Mouse (Mus musculus) lung, adult 18-20 months (tissue): ENCODE results near the gene Fam71b.

Experiments
- DNase-seq, 2 experiments: peaks; one replicate each; pipeline ENCODE4 v3.0.0; 2022; ENCODE audit warnings: mixed read lengths in 2 of 2

Fam71b gene

GRCm38 (mm10) chr11:46396167-46396859, at the start of gene Fam71b:
Gene Fam71b, plus strand, starts transcription at chr11:46396559.
- DNase-seq = no peak

DNA sequence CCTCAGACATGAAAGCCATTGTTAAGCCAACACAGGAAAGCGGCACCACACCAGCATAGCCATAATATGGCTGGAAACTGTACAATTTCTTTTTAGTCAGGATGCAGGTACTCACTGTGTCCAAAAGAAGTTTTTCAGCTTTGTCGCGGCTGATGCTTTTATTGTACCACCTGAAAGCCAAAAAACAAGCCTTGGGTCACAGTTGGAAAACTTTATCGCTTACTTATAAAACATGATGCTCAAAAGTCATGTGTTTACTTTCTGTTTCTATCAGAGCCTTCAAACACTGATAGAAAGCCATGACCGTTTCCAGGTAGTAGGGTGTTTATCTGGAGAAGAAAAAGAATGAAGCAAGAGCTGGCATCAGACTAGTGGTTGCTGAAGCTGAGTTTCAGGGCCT, 48.6 kb upstream of the Fam71b start:
- DNase-seq = no peak

GRCm38 (mm10) chr11:46348416-46348815, 47.9 kb upstream of the Fam71b start:
- DNase-seq = no peak

DNA sequence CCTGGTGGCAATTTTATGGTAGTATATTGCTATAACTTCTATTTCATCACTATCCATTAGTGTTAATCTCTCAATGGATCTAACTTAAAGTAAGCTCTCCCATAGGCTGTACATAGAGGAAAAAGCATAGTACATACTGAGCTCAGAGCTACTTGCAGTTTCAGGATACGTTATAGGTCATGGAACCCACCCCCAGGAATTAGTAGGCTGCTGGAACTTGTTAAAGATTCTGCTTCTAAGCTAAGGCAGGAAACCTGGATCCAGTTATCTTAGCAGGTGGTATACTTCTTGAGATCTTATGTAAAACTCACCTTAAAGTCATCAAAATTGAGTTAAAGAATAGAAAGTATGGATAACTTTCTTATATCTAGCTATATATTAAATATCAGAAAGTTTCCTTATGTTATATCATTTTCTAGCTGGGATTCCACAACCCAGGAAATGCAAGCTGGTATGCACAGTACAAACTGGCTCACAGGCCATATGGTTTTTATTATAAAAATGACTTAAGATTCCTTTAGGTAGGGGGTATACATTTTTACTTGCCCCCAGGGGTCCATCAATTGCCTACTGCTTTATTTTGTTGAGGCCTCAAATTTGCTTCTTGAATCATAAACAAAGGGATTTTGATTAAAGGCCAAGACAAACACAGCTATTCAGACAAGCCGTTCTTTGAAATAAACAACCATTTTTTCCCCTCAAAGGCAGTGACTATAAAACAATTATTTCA, 46.5 kb upstream of the Fam71b start:
- DNase-seq = no peak

DNA sequence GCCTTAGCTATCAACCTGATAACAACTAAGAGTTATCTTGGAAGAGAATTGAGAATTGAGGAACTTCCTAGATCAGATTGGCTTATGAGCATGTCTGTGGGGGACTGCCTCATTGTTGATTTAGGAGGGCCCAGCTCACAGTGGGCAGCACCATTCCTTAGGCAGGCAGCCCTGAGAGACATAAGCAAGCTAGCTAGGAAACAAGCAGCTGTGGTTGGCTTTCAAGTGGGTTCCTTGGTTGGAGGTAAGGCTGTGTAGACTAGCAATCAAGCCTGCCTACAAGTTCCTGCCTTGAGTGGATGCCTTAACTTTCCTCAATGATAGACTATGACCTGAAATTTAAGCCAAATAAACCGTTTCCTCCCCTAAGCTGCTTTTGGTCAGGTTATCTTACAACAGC, 38.0 kb upstream of the Fam71b start:
- no peak for DNase-seq

GRCm38 (mm10) chr11:46360991-46361665, 35.2 kb upstream of the Fam71b start:
- DNase-seq = no peak

DNA sequence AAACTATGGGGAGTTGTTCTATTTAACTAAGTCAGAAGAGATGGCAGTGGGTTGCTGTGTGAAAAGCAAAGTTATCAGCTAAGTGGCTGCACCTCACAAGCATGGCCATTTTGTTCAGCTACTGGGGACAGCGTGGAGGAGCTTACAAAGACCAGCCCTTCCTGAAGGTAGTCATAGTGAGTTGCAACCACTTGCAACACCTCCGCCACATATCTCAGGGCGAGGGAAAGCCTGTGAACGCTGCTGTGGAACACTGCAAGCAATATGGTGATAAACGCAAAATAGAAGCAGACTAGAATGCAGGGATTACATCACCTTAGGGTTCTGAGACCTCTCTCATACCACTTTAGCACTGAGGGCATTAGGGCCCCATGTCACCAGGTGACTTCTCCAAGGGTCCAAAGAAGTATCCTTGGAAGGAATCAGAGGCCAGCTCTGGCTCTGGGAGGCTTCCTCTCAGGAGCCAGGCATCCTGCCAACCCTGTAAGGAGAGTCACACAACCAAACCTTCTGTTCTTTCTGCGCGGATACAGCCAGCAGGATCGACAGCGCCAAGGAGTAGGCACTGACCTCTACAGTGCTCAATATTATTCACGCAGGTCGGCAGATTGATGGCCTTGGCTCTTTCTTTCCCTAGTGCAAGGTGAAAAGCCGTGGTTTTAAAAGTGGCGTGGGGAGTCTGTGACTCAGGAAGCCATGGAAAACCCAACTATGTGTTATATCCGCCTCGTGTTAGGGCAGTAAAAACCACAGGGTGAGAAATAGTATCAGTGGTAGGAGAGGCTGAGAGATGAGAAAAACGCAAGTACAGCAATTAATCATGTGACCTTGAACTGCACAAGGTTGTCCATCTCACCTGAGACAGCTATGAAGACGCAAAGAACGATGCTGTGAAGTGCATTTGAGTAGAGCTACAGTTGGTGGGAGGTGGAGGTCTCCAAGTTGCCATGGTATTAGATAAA, 34.0 kb upstream of the Fam71b start:
- DNase-seq = no peak

GRCm38 (mm10) chr11:46363864-46364263, 32.5 kb upstream of the Fam71b start:
- no peak for DNase-seq

GRCm38 (mm10) chr11:46365744-46366143, 30.6 kb upstream of the Fam71b start:
- no peak for DNase-seq

DNA sequence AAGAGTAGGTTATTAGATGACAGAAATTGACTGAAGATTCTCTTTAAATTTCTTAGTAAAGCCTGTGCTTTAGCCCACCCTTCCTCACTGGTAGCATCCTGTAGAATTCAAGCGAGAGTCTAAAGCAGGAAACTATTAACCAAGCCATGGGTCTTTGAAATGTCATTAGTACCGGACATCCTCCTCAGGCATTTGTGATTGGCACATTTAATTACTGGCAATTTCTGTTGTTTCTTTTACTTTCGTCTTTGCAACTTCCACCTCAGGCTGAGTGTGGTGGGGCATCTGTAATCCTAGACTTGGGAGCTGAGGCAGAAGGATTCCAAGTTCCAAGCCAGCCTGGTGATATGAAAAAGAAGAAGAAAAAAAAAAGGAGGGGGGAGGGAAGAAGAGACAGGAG, 30.0 kb upstream of the Fam71b start:
- DNase-seq = no peak

DNA sequence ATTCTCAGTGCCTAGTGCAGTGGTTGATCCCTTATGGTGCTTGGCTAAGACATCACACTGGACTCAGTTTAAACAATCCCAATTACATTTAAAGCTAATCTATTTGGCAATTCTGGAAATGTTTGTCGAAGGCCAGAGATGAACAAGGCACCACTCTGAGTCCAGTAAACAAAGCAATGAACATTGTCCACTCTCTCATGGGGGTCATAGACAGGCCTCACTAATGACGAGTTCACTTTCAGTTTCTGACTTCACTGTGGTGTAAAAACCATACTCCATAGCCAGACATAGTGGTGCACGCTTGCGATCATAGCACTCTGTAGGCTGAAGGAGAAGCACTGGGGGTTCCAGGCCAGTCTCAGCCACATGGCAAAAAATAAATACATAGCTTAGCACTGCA, 25.9 kb upstream of the Fam71b start:
- DNase-seq = no peak

DNA sequence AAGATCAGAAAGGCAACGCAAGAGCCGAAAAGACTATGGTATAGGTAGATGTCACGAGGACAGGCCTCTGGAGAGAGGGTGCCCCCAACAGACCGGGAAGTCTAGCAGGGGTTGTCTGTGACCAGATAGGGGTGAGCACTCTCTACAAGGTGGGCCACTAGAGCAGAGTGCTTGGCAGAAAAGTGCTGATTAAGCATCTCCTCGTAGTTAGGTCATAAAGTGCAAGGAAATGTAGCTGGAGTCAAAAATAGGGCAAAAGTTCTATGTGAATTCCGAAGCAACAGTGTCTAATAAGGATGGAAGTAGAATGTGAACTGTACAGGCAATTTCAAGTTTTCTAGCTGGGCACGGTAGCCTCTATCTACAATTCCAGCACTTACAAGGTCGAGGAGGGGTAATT, 25.1 kb upstream of the Fam71b start:
- DNase-seq = no peak

DNA sequence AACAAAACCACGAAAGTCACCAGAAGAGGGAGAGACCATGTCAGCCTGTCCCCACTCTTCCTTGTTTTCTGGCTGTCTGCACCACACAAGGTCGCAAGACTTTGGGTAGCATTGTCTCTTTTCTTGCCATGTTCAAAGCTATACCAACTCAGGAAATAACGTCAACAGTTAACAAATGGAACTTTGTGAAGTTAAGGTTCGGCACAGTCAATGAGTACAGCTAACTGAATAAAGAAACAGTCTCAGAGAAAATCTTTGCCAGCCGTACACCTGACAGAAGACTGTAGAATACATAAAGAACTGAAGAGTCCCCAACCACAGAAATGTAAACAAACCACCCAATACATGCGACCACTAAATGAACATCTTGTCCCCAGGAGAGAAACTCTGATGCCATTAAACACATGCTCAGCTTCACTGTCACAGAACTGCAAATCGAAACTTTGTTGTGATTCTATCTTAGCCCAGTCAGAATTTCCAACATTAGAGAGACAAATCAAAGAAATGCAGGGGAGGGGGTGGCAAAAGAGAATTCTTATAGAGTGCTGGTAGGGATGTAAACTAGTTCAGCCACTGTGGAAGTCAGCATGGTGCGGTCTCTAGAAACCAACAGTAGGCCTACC, 23.9 kb upstream of the Fam71b start:
- no peak for DNase-seq

GRCm38 (mm10) chr11:46373071-46374030, 23.0 kb upstream of the Fam71b start:
- DNase-seq = no peak

GRCm38 (mm10) chr11:46375015-46375414, 21.3 kb upstream of the Fam71b start:
- DNase-seq = no peak

DNA sequence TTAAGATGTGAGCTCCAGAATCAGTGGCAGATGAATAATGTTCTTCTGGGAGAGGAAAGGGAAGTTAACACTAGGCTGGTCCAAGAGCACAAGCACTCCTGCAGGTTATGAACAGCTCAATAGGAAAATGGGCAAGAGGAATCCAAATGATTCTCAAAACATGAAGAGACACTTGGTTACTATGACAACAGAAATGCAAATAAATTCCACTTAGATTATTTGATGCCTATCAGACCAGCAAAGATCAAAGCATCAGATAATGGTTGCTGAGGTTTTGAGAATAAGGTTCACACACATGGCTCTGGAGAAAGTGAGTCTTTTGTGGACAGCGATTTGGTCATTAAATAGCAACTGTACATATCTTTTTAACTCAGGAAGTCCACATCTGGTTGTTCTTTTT, 19.0 kb upstream of the Fam71b start:
- DNase-seq = no peak

DNA sequence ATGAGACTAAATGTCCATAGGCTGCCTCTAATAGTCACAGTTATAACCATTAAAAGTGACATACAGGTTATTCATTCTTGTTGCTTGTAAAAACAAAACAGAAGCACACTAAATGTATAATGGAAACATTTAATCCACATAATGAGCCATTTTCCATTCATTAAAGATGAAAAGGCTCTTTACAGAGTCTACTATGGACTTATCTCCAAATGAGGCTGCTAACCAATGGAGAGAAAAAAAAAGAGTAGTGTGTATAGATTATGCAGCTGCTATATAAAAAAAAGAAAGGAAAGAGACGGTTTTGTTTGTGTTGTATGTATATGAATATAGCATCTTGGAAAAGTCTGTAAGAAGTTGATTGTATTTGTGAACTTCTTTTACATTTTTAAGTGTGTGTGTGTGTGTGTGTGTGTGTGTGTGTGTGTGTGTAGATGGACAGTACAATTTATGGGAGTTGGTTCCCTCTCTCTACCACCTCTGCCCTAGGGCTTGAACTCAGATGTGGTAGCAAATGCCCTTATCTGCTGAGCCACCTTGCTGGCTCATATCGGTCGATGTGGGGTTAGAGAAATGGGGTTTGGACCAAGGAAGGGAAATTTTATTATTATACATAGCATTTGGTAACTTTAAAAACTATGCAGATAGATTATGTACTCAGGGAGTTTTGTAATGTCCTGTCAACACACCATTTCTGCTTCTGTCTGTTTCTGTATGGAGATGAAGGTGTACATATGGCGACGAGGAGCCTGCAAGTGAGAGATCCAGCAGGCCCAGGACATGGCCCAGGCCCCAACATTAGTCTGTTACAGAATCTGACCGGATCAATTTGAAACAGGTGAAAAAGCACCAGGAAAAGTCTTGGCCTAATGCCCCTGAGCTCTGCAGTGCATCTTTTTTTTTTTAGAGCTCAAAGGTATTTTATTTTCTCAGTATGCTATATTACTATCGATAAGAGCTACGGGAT, 18.3 kb upstream of the Fam71b start:
- no peak for DNase-seq

GRCm38 (mm10) chr11:46380097-46380675, 16.2 kb upstream of the Fam71b start:
- DNase-seq = no peak

DNA sequence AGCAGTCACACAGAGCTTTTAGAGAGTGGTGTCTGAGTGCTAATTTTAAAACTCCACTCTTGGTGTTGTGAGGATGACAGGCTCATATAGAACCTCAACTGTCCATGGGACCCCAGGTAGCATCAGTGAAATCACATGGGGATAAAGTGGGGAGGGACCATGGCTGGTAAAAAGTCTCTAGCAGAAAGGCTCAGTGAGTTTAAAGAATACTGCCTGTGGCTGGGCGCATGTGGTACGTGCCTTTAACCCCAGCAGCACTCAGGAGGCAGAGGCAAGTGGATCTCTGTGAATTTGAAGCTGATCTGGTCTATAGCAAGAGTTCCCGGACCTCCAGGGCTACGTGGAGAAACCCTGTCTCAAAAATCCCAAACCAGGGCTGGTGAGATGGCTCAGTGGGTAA, 13.9 kb upstream of the Fam71b start:
- no peak for DNase-seq

DNA sequence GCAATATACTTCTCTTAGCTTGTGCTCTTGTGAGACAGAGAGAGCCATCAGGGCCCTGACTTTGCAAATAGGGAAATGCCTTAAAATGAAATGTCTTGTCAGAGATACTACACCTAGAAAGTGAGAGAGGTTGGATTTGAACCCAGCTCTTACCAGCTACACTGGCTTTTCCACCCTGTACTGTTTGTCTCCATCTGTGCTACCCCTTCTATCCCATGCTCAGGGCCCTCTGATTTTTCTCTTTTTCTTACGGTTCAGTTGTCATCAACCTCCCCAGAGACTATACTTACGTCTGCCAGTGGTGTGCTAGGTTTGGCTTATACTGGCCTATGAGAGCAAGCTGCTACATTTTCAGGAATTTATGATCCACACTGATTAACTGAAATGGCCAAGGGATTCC, 11.4 kb upstream of the Fam71b start:
- DNase-seq = no peak
